8 mouse cellular contexts compared by ENCODE assay signal in genomic region chr16:14195427-14195826, GRCm38 (mm10). TPM values are rescaled to one million over a fixed set of nuclear protein-coding genes. Genes with fewer than 3 reads are reported as not detected.
DNase-seq lines count a peak whose midpoint lies in the region; ATAC-seq and TF ChIP-seq lines count a peak whose summit lies in the region.

No protein-coding gene starts in this region.

- no peak overlapping the region for H3K9ac ChIP-seq in midbrain, embryonic 14.5 days (replicated peaks; ENCODE audit: low read length)
- no peak overlapping the region for H3K9ac ChIP-seq in midbrain, embryonic 15.5 days

- peak; percentile 89 for TF ChIP-seq CTCF in left cerebral cortex, adult 2 months (IDR thresholded peaks at IDR 0.05)

- no peak overlapping the region for H3K27ac ChIP-seq in midbrain, embryonic 14.5 days (replicated peaks; ENCODE audit: low read depth, low read length)
- H3K27ac ChIP-seq in midbrain, embryonic 15.5 days: no peak overlapping the region
- no peak overlapping the region for H3K27ac ChIP-seq in left cerebral cortex, adult 2 months

- H3K36me3 ChIP-seq in midbrain, embryonic 14.5 days (ENCODE audit: control insufficient read depth, insufficient read depth, low read length): peaks cover 7% of the 10 kb centered on the region
- no peaks in the 10 kb centered on the region for H3K36me3 ChIP-seq in midbrain, embryonic 15.5 days (replicated peaks)

- intact Hi-C loops in heart, postnatal 14 days (cut with DNase I): loop anchor here (5.0 kb wide), 2 partner anchors 38 to 293 kb away; partner anchors contain the start of genes Mpv17l and Pdxdc1
- intact Hi-C loops in left cerebral cortex, adult 2 months (cut with DNase I): loop anchor here (2.0 kb wide), 1 partner anchor 33 kb away; the partner anchor contains the start of genes Marf1 and Nde1

- peak; percentile 76 for DNase-seq in midbrain, embryonic 14.5 days
- peak; percentile 11 for DNase-seq in WW6 (ENCODE audit: low read depth, low spot score)
- DNase-seq in cerebellum, postnatal 10 days: peak; percentile 69 to 73
- peak; percentile 59 to 70 for DNase-seq in heart, postnatal 14 days
- DNase-seq in left cerebral cortex, adult 2 months (ENCODE audit: extremely low spot score in 1 of 2, low spot score in 2 of 2): peak; percentile 54 to 57
- DNase-seq in Muller cell, postnatal 12 days (ENCODE audit: inconsistent ontology term): no peak

- no peak for ATAC-seq in midbrain, embryonic 14.5 days (ENCODE audit: low FRiP score, low TSS enrichment)
- no peak for ATAC-seq in midbrain, embryonic 15.5 days (replicated peaks)
- peak; percentile 37; the same call in 1 of the 2 replicates for ATAC-seq in neutrophil, adult 5-6 weeks (ENCODE audit: extremely low read depth, insufficient number of reproducible peaks, low FRiP score, poor library complexity, severe bottlenecking)

- H3K9me3 ChIP-seq in midbrain, embryonic 14.5 days (ENCODE audit: control insufficient read depth, low read length): no peaks in the 10 kb centered on the region
- no peaks in the 10 kb centered on the region for H3K9me3 ChIP-seq in midbrain, embryonic 15.5 days

- 27% methylated on average over 1 of the region's 1 CpGs for WGBS in midbrain, embryonic 14.5 days
- 31% methylated on average over 1 of the region's 1 CpGs for WGBS in midbrain, embryonic 15.5 days

- no peak overlapping the region for H3K4me2 ChIP-seq in midbrain, embryonic 14.5 days (ENCODE audit: low read length)
- no peak overlapping the region for H3K4me2 ChIP-seq in midbrain, embryonic 15.5 days

- no peaks in the 10 kb centered on the region for H3K4me1 ChIP-seq in midbrain, embryonic 14.5 days (ENCODE audit: control insufficient read depth, insufficient read depth, low read length)
- no peaks in the 10 kb centered on the region for H3K4me1 ChIP-seq in midbrain, embryonic 15.5 days

- no peak overlapping the region for H3K4me3 ChIP-seq in midbrain, embryonic 14.5 days (replicated peaks; ENCODE audit: low read depth, low read length)
- no peak overlapping the region for H3K4me3 ChIP-seq in midbrain, embryonic 15.5 days
- no peak overlapping the region for H3K4me3 ChIP-seq in left cerebral cortex, adult 2 months

- H3K27me3 ChIP-seq in midbrain, embryonic 14.5 days (ENCODE audit: control insufficient read depth, insufficient read depth, low read length): no peaks in the 10 kb centered on the region
- no peaks in the 10 kb centered on the region for H3K27me3 ChIP-seq in midbrain, embryonic 15.5 days (replicated peaks)

RNA-seq across cellular contexts. Expression of gene Marf1, which starts 32.3 kb away (rescaled TPM):
- 18.6 and 28.5 TPM in 2 replicates for polyA plus RNA-seq in midbrain, embryonic 14.5 days (2014; fragmentation: Nextera tagmentation; extraction: Ambion mirVana)
- polyA plus RNA-seq in midbrain, embryonic 15.5 days (2015; fragmentation: Nextera tagmentation; extraction: Ambion mirVana): 16.2 and 16.3 TPM in 2 replicates
- total RNA-seq in heart, postnatal 14 days (2021): 10 to 100 TPM; 28.9 to 29.5 TPM
- total RNA-seq in left cerebral cortex, adult 2 months (2021): 100 to 1,000 TPM; 162 TPM
- 72.2 and 75.2 TPM in 2 replicates for total RNA-seq in neutrophil, adult 5-6 weeks (2017)

RNA-seq across cellular contexts. Expression of gene Nde1, which starts 32.4 kb away (rescaled TPM):
- 19.4 and 39.0 TPM in 2 replicates for polyA plus RNA-seq in midbrain, embryonic 14.5 days (2014; fragmentation: Nextera tagmentation; extraction: Ambion mirVana)
- 23.7 and 27.5 TPM in 2 replicates for polyA plus RNA-seq in midbrain, embryonic 15.5 days (2015; fragmentation: Nextera tagmentation; extraction: Ambion mirVana)
- total RNA-seq in heart, postnatal 14 days (2021): 10 to 100 TPM; 31.6 to 32.1 TPM
- total RNA-seq in left cerebral cortex, adult 2 months (2021): 10 to 100 TPM; 15.9 to 19.1 TPM
- 48.7 and 52.1 TPM in 2 replicates for total RNA-seq in neutrophil, adult 5-6 weeks (2017)
